Mouse (Mus musculus) midbrain, embryonic 16.5 days (tissue): Measurements from ENCODE around the gene Slc19a1. TPM values are rescaled to one million over a fixed set of nuclear protein-coding genes. Genes with fewer than 3 reads are reported as not detected.

ENCODE experiments used
- ATAC-seq: fragments of 200-750 bp; cut with Nextera tagmentation; 2 replicates; pipeline ENCODE4 v1.8.0; 2017; ENCODE audit warnings: moderate TSS enrichment
- H3K27ac ChIP-seq: fragments of 300-500 bp; sonication (generic); 2 replicates; pipeline ENCODE4 v1.5.1; 2014; ENCODE audit warnings: mild to moderate bottlenecking, low read length, mixed read lengths
- H3K27me3 ChIP-seq: fragments of 300-500 bp; sonication (generic); 2 replicates; pipeline ENCODE4 v1.6.1; 2014; ENCODE audit warnings: low read depth, low read length, mixed read lengths; ENCODE audit not compliant: control insufficient read depth, insufficient read depth
- H3K36me3 ChIP-seq: fragments of 300-500 bp; sonication (generic); 2 replicates; pipeline ENCODE4 v1.6.1; 2014; ENCODE audit warnings: mild to moderate bottlenecking, low read length, moderate library complexity, mixed read lengths; ENCODE audit not compliant: control insufficient read depth, insufficient read depth
- H3K4me1 ChIP-seq: fragments of 300-500 bp; sonication (generic); 2 replicates; pipeline ENCODE4 v1.6.1; 2014; ENCODE audit warnings: mild to moderate bottlenecking, low read length, mixed read lengths; ENCODE audit not compliant: control insufficient read depth, insufficient read depth
- H3K4me2 ChIP-seq: fragments of 300-500 bp; sonication (generic); 2 replicates; pipeline ENCODE4 v1.6.1; 2014; ENCODE audit warnings: mild to moderate bottlenecking, low read length, mixed read lengths
- H3K4me3 ChIP-seq: fragments of 300-500 bp; sonication (generic); 2 replicates; pipeline ENCODE4 v1.5.1; 2014; ENCODE audit warnings: low read depth, mild to moderate bottlenecking, low read length, moderate library complexity, mixed read lengths
- H3K9ac ChIP-seq: fragments of 300-500 bp; sonication (generic); 2 replicates; pipeline ENCODE4 v1.6.1; 2014; ENCODE audit warnings: low read depth, low read length, mixed read lengths
- H3K9me3 ChIP-seq: fragments of 300-500 bp; sonication (generic); replicated peaks from 2 replicates; pipeline ENCODE4 v1.6.1; 2014; ENCODE audit warnings: mild to moderate bottlenecking, low read length, mixed read lengths; ENCODE audit not compliant: control insufficient read depth, poor library complexity, severe bottlenecking
- WGBS: fragments of 180-500 bp; shearing (Covaris S2); extraction: QIAGEN DNeasy Blood & Tissue Kit; methylation state at CpG from one replicate; pipeline ENCODE4 v1.1.7; 2014; 5-methylcytosine and 5-hydroxymethylcytosine counted together
- polyA plus RNA-seq: library from polyadenylated mRNA; unstranded; fragments of >200 nt; fragmentation: Nextera tagmentation; extraction: Ambion mirVana; gene quantifications from 2 replicates; pipeline ENCODE4 v1.2.1, GENCODE M21; 2015

Gene Slc19a1
- polyA plus RNA-seq, 1 experiment from 2014 or later, result 44.4 TPM

GRCm38 (mm10) chr10:77078456-77078855 lies 46.4 kb downstream of the Slc19a1 start:
- no peak for ATAC-seq
- no peaks in the 10 kb centered on the region for H3K36me3 ChIP-seq
- no peak overlapping the region for H3K9ac ChIP-seq
- no peak overlapping the region for H3K4me2 ChIP-seq
- no peaks in the 10 kb centered on the region for H3K9me3 ChIP-seq
- H3K4me3 ChIP-seq, result no peak overlapping the region
- H3K27ac ChIP-seq, result no peak overlapping the region
- WGBS, result 94% methylated on average over 4 of the region's 4 CpGs
- H3K27me3 ChIP-seq, result no peaks in the 10 kb centered on the region
- H3K4me1 ChIP-seq, result no peaks in the 10 kb centered on the region

DNA sequence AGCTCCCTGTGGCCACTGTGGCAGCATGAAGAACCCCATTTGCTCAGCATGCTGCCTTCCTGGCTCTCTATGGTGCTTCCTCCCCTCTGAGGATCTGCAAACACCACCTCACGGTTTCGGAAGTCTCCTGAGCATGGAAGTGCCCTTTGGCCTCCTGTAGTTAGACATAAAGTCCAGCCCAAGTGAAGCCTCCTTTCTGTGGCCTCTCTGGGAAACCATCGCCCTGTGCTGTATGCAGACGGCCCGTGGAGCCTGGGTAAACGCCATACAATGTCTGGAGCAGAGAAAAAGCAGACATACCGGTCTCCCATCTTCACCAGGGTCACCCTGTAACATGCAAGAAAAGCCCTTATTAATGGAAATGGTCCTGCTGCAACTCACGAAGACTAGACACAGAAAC lies 46.9 kb downstream of the Slc19a1 start:
- 90% methylated on average over 8 of the region's 8 CpGs for WGBS
- Histone ChIP-seq H3K9ac (no peak overlapping the region), H3K9me3 (no peaks in the 10 kb centered on the region), H3K4me2 (no peak overlapping the region), H3K27ac (no peak overlapping the region), H3K4me3 (no peak overlapping the region), H3K4me1 (no peaks in the 10 kb centered on the region), H3K27me3 (no peaks in the 10 kb centered on the region), H3K36me3 (no peaks in the 10 kb centered on the region)
- no peak for ATAC-seq

DNA sequence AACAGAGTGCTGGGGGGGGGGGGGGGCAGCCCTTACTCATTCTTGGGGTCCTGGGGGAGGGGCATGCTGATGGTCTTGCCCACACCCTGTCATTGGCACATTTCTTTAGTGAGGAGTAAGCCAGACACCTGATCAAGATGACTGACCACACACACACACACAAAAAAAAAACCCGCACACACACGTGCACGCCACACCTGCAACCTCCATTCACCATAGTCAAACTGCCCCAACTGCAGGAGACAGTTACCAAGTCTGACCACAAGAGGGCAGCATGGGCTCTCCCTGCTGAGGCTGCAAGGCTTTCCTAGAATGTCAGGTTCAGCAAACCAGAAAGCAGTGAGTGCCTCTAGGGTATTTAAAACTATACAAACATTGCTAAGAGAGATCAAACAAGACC lies 50.4 kb downstream of the Slc19a1 start:
- Histone ChIP-seq H3K36me3 (no peaks in the 10 kb centered on the region), H3K4me1 (no peaks in the 10 kb centered on the region), H3K9ac (no peak overlapping the region), H3K27ac (no peak overlapping the region), H3K4me2 (no peak overlapping the region), H3K4me3 (no peak overlapping the region), H3K27me3 (no peaks in the 10 kb centered on the region), H3K9me3 (no peaks in the 10 kb centered on the region)
- ATAC-seq, result peak; percentile 33; the same call in 1 of the 2 replicates
- 22% methylated on average over 3 of the region's 3 CpGs for WGBS

- H3K4me1 ChIP-seq, result no peaks in the 10 kb centered on the region
- no peak overlapping the region for H3K4me3 ChIP-seq
- H3K9me3 ChIP-seq, result no peaks in the 10 kb centered on the region
- no peaks in the 10 kb centered on the region for H3K27me3 ChIP-seq
- no peak overlapping the region for H3K9ac ChIP-seq
- 73% methylated on average over 5 of the region's 5 CpGs for WGBS
- no peaks in the 10 kb centered on the region for H3K36me3 ChIP-seq
- ATAC-seq, result no peak
- H3K4me2 ChIP-seq, result no peak overlapping the region
- H3K27ac ChIP-seq, result no peak overlapping the region
Measured at GRCm38 (mm10) chr10:77082921-77083320, 50.9 kb downstream of the Slc19a1 start.

GRCm38 (mm10) chr10:77084568-77084967 lies 52.5 kb downstream of the Slc19a1 start:
- no peaks in the 10 kb centered on the region for H3K36me3 ChIP-seq
- no peak for ATAC-seq
- no peaks in the 10 kb centered on the region for H3K27me3 ChIP-seq
- H3K9me3 ChIP-seq, result no peaks in the 10 kb centered on the region
- no peak overlapping the region for H3K27ac ChIP-seq
- H3K4me1 ChIP-seq, result no peaks in the 10 kb centered on the region
- 91% methylated on average over 1 of the region's 1 CpGs for WGBS
- no peak overlapping the region for H3K9ac ChIP-seq
- H3K4me2 ChIP-seq, result no peak overlapping the region
- H3K4me3 ChIP-seq, result no peak overlapping the region

- 33% methylated on average over 8 of the region's 8 CpGs for WGBS
- Histone ChIP-seq H3K36me3 (no peaks in the 10 kb centered on the region), H3K4me3 (peak overlapping the region; percentile 5; the same call in 1 of the 2 replicates), H3K9ac (0 out of 2 replicates have a peak overlapping the region, but pooled peaks have one; percentile 24), H3K27ac (no peak overlapping the region), H3K4me1 (no peaks in the 10 kb centered on the region), H3K27me3 (no peaks in the 10 kb centered on the region), H3K9me3 (no peaks in the 10 kb centered on the region), H3K4me2 (peak overlapping the region; percentile 38; the same call in 1 of the 2 replicates)
- ATAC-seq, result peak; percentile 67; the same call in 1 of the 2 replicates
Measured at GRCm38 (mm10) chr10:77089336-77089735, 57.3 kb downstream of the Slc19a1 start.

GRCm38 (mm10) chr10:77090063-77090462 lies 58.0 kb downstream of the Slc19a1 start:
- ATAC-seq, result no peak
- H3K27ac ChIP-seq, result no peak overlapping the region

GRCm38 (mm10) chr10:77091538-77092097 lies 59.6 kb downstream of the Slc19a1 start:
- Histone ChIP-seq H3K4me3 (no peak overlapping the region), H3K36me3 (no peaks in the 10 kb centered on the region), H3K4me2 (no peak overlapping the region), H3K9ac (no peak overlapping the region), H3K4me1 (no peaks in the 10 kb centered on the region), H3K9me3 (no peaks in the 10 kb centered on the region), H3K27ac (no peak overlapping the region), H3K27me3 (no peaks in the 10 kb centered on the region)
- no peak for ATAC-seq
- WGBS, result 85% methylated on average over 4 of the region's 4 CpGs

More at GRCm38 (mm10) chr10:77090063-77090462, 58.0 kb downstream of the Slc19a1 start:
- no peaks in the 10 kb centered on the region for H3K9me3 ChIP-seq
- no peaks in the 10 kb centered on the region for H3K27me3 ChIP-seq
- H3K4me2 ChIP-seq, result no peak overlapping the region
- no peak overlapping the region for H3K9ac ChIP-seq
- no peaks in the 10 kb centered on the region for H3K36me3 ChIP-seq
- H3K4me3 ChIP-seq, result no peak overlapping the region
- no peaks in the 10 kb centered on the region for H3K4me1 ChIP-seq
- WGBS, result 73% methylated on average over 5 of the region's 5 CpGs

DNA sequence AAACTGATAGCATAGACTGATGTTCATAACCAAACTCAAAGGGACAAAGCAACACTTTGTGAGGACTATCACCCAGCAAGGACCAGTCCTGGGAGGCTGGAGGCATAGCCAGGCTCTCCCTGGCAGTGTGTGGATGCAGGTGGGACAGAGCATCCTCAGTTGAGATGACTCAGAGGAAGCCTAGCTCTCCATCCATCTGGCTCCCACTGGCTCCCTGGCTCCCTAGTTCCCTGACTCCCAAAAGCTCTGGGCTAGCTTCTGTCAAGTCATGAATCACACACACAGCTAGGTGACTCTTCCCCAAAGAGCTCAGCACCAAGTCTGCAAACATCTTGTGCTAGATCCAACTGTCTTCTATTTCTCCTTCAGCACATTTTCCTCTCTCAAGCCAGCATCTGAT lies 61.8 kb downstream of the Slc19a1 start:
- no peaks in the 10 kb centered on the region for H3K27me3 ChIP-seq
- no peak overlapping the region for H3K27ac ChIP-seq
- H3K9ac ChIP-seq, result no peak overlapping the region
- no peak overlapping the region for H3K4me3 ChIP-seq
- no peak overlapping the region for H3K4me2 ChIP-seq
- no peaks in the 10 kb centered on the region for H3K9me3 ChIP-seq
- H3K36me3 ChIP-seq, result no peaks in the 10 kb centered on the region
- 0 out of 2 replicates have a peak, but pooled peaks cover 2% of the 10 kb centered on the region for H3K4me1 ChIP-seq
- no peak for ATAC-seq
